Mouse (Mus musculus): Measurements from ENCODE around the gene Mcmbp. TPM values are rescaled to one million over a fixed set of nuclear protein-coding genes. Genes with fewer than 3 reads are reported as not detected.

The Mcmbp gene
- polyA plus RNA-seq, 1 experiment: 24.3 TPM

DNA sequence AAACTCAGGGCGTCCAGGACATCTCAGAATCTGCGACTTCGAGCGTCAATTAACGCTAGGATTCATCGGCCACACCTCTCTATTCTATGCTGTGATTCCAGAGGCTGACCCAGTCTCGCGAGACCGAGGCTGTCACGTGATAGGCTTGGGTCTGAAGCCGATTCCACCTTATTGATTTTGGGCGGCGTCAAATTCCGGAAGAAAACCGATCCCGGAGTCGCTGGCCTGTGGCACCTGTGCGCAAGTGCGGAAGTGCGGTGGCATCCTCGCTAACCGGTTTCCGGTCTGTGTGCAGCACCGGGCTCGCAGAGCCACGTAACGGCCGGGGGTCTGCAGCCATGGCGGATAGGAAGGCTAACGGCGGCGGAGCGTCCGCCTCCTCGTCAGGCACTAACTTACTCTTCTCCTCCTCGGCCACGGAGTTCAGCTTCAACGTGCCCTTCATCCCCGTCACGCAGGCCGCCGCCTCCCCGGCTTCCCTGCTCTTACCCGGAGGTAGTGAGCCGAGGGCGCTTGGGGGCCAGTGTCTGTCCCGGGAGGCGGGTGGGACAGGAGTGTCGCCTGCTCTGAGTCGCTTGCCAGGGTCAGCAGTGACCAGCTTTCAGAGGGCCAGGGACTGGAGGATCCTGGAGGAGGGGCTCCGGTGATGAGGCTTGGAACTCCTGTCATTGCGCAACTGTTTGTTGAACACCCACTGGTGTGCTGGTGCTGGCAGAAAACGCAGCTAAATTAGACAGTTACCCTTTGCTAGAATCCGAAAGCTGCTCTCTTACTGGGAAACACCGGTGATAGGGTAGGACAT, 4.6 kb upstream of the Mcmbp start, which contains the start of gene Sec23ip:
Gene Sec23ip (plus strand): TSS at position 260 of the 802 bp plus-strand sequence.
- peaks cover 45% of the 10 kb centered on the region for H3K79me3 ChIP-seq (ENCODE audit: low read depth)
- H3ac ChIP-seq (ENCODE audit: control insufficient read depth, insufficient read length, low read depth): peak within 1 kb of the TSS; percentile 82
- H3K36me3 ChIP-seq (ENCODE audit: control insufficient read depth, insufficient read depth): peaks cover 8% of the 10 kb centered on the region
- TF ChIP-seq MAX (IDR thresholded peaks at IDR 0.05): peak; percentile 91
- peak; percentile 92 for TF ChIP-seq CEBPB (IDR thresholded peaks at IDR 0.05; ENCODE audit: low read depth)
- no peak for TF ChIP-seq CTCF (IDR thresholded peaks at IDR 0.05; ENCODE audit: control insufficient read depth, insufficient read depth, insufficient read length)
- peak; percentile 99 for TF ChIP-seq USF1 (IDR thresholded peaks at IDR 0.05; ENCODE audit: low read depth)
- no peak for TF ChIP-seq MYOG (IDR thresholded peaks at IDR 0.05; ENCODE audit: control insufficient read depth, extremely low read depth, insufficient read length)
- peak within 1 kb of the TSS; percentile 96 for H3K4me3 ChIP-seq (ENCODE audit: insufficient read depth, poor library complexity, severe bottlenecking)
- peaks cover 55% of the 10 kb centered on the region for H3K79me2 ChIP-seq (ENCODE audit: control insufficient read depth, insufficient read depth)
- no peaks in the 10 kb centered on the region for H3K27me3 ChIP-seq (ENCODE audit: control insufficient read depth, insufficient read depth, insufficient read length)

DNA sequence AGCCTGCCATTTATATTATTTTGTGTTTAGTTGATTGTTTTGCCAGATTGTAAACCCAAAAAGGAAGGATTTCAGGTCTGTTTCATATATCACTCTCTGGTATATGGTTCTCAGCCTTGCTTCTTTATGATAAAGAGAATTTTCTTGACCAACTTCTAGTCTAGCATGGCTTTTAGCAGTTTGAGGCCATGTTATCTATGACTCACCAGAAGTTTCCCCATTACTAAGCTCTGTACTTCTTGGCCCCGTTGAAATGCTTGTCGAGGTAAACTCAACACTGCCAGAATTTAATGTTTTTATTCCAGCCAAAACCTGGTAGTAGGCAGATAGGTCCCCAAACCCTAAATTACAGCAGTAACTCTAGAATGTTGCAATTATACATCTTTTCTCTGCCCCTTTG, 3.6 kb upstream of the Mcmbp start:
- peaks cover 55% of the 10 kb centered on the region for H3K79me2 ChIP-seq (ENCODE audit: control insufficient read depth, insufficient read depth)
- H3K79me3 ChIP-seq (ENCODE audit: low read depth): peaks cover 46% of the 10 kb centered on the region
- H3K36me3 ChIP-seq (ENCODE audit: control insufficient read depth, insufficient read depth): peaks cover 7% of the 10 kb centered on the region
- H3K4me3 ChIP-seq (ENCODE audit: insufficient read depth, poor library complexity, severe bottlenecking): peak overlapping the region; percentile 96
- no peak overlapping the region for H3ac ChIP-seq (ENCODE audit: control insufficient read depth, insufficient read length, low read depth)
- H3K27me3 ChIP-seq (ENCODE audit: control insufficient read depth, insufficient read depth, insufficient read length): no peaks in the 10 kb centered on the region
- TF ChIP-seq MAX (IDR thresholded peaks at IDR 0.05) (no peak), MYOD1 (IDR thresholded peaks at IDR 0.05; ENCODE audit: control insufficient read depth, insufficient read length, low read depth) (no peak), MYOG (IDR thresholded peaks at IDR 0.05; ENCODE audit: control insufficient read depth, extremely low read depth, insufficient read length) (no peak), USF1 (IDR thresholded peaks at IDR 0.05; ENCODE audit: low read depth) (no peak), CEBPB (IDR thresholded peaks at IDR 0.05; ENCODE audit: low read depth) (no peak), CTCF (IDR thresholded peaks at IDR 0.05; ENCODE audit: control insufficient read depth, insufficient read depth, insufficient read length) (no peak), FOSL1 (IDR thresholded peaks at IDR 0.05; ENCODE audit: insufficient read depth, low read length, poor library complexity, severe bottlenecking) (no peak)

DNA sequence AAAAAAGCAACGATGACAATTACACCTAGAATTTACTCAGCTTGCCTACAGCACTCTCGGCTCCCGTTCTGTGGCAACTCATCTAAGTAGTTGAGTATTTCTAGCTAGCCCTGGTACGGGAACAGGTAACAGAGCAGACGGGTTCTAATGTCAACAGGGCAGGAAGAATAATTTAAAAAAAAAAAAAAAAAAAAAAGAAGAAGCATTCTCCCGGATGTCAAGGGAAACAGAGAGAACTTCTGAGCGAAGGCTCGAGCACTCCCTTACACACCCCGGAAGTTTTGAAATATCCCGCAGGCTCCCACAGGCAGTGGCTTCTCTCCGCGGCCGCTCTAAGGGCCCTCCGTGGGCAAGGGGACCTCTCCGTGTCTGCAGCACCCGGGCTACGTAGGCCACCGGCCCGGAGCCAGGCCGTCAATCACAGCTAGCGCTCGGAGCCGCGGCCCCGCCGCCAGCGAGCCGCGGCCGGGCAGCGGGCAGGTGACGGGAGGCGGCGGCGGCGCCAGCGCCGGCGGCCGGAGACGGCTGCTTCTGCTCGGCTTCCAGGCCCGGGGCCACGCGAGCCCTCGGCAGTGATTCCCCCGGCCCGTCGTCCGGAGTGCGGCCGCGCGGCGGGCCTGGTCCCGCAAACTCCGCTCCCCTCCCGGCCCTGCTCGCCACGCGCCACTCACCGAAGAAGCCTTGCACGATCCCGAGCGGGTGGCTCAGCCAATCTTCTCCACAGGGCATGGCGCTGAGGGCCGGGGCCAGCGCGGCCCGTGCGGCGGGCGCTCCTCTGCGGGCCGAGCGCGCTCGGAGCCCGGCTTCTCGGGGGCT, 625 bp downstream of the Mcmbp start:
- no peak for TF ChIP-seq FOSL1 (IDR thresholded peaks at IDR 0.05; ENCODE audit: insufficient read depth, low read length, poor library complexity, severe bottlenecking)
- TF ChIP-seq MAX (IDR thresholded peaks at IDR 0.05): no peak
- TF ChIP-seq MYOG (IDR thresholded peaks at IDR 0.05; ENCODE audit: control insufficient read depth, extremely low read depth, insufficient read length): no peak
- no peak for TF ChIP-seq USF1 (IDR thresholded peaks at IDR 0.05; ENCODE audit: low read depth)
- no peak for TF ChIP-seq CEBPB (IDR thresholded peaks at IDR 0.05; ENCODE audit: low read depth)
- no peak for TF ChIP-seq CTCF (IDR thresholded peaks at IDR 0.05; ENCODE audit: control insufficient read depth, insufficient read depth, insufficient read length)
- TF ChIP-seq MYOD1 (IDR thresholded peaks at IDR 0.05; ENCODE audit: control insufficient read depth, insufficient read length, low read depth): no peak
- H3K27me3 ChIP-seq (ENCODE audit: control insufficient read depth, insufficient read depth, insufficient read length): no peaks in the 10 kb centered on the region
- H3ac ChIP-seq (ENCODE audit: control insufficient read depth, insufficient read length, low read depth): peak overlapping the region; percentile 95
- peaks cover 55% of the 10 kb centered on the region for H3K79me2 ChIP-seq (ENCODE audit: control insufficient read depth, insufficient read depth)
- peaks cover 10% of the 10 kb centered on the region for H3K36me3 ChIP-seq (ENCODE audit: control insufficient read depth, insufficient read depth)
- H3K79me3 ChIP-seq (ENCODE audit: low read depth): peaks cover 51% of the 10 kb centered on the region
- peak overlapping the region; percentile 91 for H3K4me3 ChIP-seq (ENCODE audit: insufficient read depth, poor library complexity, severe bottlenecking)

DNA sequence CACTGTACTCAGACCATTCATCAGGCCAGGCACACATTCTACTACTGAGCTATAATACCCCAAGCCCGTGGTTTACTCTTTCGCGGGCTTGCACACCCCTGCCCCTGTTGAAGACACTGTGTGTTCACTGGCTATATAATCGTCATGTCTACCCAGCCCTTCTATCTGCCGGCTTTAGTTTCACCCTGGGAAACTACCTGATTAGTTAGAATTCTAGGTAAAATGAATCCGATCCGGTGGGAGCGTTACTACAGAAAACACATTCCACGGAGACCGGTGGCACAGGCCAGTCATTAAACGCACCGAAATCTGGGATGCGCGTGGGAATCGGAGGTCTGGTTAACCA, 1.2 kb downstream of the Mcmbp start:
- peaks cover 10% of the 10 kb centered on the region for H3K36me3 ChIP-seq (ENCODE audit: control insufficient read depth, insufficient read depth)
- H3ac ChIP-seq (ENCODE audit: control insufficient read depth, insufficient read length, low read depth): peak overlapping the region; percentile 20
- no peak for TF ChIP-seq CEBPB (IDR thresholded peaks at IDR 0.05; ENCODE audit: low read depth)
- TF ChIP-seq FOSL1 (IDR thresholded peaks at IDR 0.05; ENCODE audit: insufficient read depth, low read length, poor library complexity, severe bottlenecking): no peak
- no peak for TF ChIP-seq MYOD1 (IDR thresholded peaks at IDR 0.05; ENCODE audit: control insufficient read depth, insufficient read length, low read depth)
- TF ChIP-seq USF1 (IDR thresholded peaks at IDR 0.05; ENCODE audit: low read depth): no peak
- TF ChIP-seq MAX (IDR thresholded peaks at IDR 0.05): no peak
- TF ChIP-seq MYOG (IDR thresholded peaks at IDR 0.05; ENCODE audit: control insufficient read depth, extremely low read depth, insufficient read length): no peak
- TF ChIP-seq CTCF (IDR thresholded peaks at IDR 0.05; ENCODE audit: control insufficient read depth, insufficient read depth, insufficient read length): no peak
- peaks cover 57% of the 10 kb centered on the region for H3K79me3 ChIP-seq (ENCODE audit: low read depth)
- peak overlapping the region; percentile 91 for H3K4me3 ChIP-seq (ENCODE audit: insufficient read depth, poor library complexity, severe bottlenecking)
- no peaks in the 10 kb centered on the region for H3K27me3 ChIP-seq (ENCODE audit: control insufficient read depth, insufficient read depth, insufficient read length)
- peaks cover 61% of the 10 kb centered on the region for H3K79me2 ChIP-seq (ENCODE audit: control insufficient read depth, insufficient read depth)

DNA sequence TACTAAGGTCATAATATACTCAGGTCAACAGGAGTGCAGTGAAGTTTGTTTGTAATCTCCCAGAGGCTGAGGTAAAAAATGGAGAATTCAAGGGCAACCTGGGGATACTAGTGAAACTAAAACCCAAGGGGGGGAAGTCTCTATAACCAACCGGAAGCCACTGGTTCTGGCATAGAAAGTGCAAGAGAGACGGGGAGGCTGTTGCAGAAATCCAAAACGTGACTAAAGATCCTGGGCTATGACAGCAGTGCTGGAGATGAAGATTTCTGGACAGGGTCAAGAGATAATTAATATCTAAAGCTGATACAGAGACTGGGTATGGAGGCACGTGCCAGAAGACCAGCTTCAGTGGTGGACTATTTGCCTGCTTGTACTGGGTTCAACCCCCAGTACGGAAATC, 2.3 kb downstream of the Mcmbp start:
- Histone ChIP-seq H3K36me3 (ENCODE audit: control insufficient read depth, insufficient read depth) (peaks cover 10% of the 10 kb centered on the region), H3K4me3 (ENCODE audit: insufficient read depth, poor library complexity, severe bottlenecking) (no peak overlapping the region)

More for the DNA sequence above, 2.3 kb downstream of the Mcmbp start:
- Histone ChIP-seq H3ac (ENCODE audit: control insufficient read depth, insufficient read length, low read depth) (no peak overlapping the region), H3K27me3 (ENCODE audit: control insufficient read depth, insufficient read depth, insufficient read length) (no peaks in the 10 kb centered on the region), H3K79me3 (ENCODE audit: low read depth) (peaks cover 65% of the 10 kb centered on the region), H3K79me2 (ENCODE audit: control insufficient read depth, insufficient read depth) (peaks cover 72% of the 10 kb centered on the region)
- TF ChIP-seq FOSL1 (IDR thresholded peaks at IDR 0.05; ENCODE audit: insufficient read depth, low read length, poor library complexity, severe bottlenecking) (no peak), USF1 (IDR thresholded peaks at IDR 0.05; ENCODE audit: low read depth) (no peak), MYOD1 (IDR thresholded peaks at IDR 0.05; ENCODE audit: control insufficient read depth, insufficient read length, low read depth) (no peak)

Measured in C2C12 (cell line).